Mouse (Mus musculus) megakaryocyte, adult 5-6 weeks (primary cell): ENCODE measurements at regions not wholly inside any gene's neighbourhood (a gene's known extent, or its start where the extent isn't known, plus 50 kb on each side); places are given as distances from the start of the nearest gene placed in this dataset.
A peak's percentile ranks its signal among the peaks of the same experiment; 100 is the strongest.

Experiments used
- ATAC-seq: 2 replicates; pipeline ENCODE4 v1.8.0; 2016; ENCODE audit warnings: mild to moderate bottlenecking, inconsistent platforms; ENCODE audit not compliant: poor library complexity, severe bottlenecking

GRCm38 (mm10) chr13:99099226-99099625 lies 85.4 kb upstream of the Zfp366 start:
- no peak for ATAC-seq

GRCm38 (mm10) chr13:99097606-99098545 lies 86.7 kb upstream of the Zfp366 start:
- no peak for ATAC-seq

- no peak for ATAC-seq
Measured at GRCm38 (mm10) chr13:99096837-99097236, 87.8 kb upstream of the Zfp366 start.

- ATAC-seq: no peak
Measured at GRCm38 (mm10) chr13:99095006-99095405, 89.6 kb upstream of the Zfp366 start.

- ATAC-seq: no peak
Measured at GRCm38 (mm10) chr13:99094221-99094620, 90.4 kb upstream of the Zfp366 start.

- peak; percentile 100 for ATAC-seq
Measured at GRCm38 (mm10) chr13:99093269-99093668, 91.4 kb upstream of the Zfp366 start.

GRCm38 (mm10) chr13:99092279-99092930 lies 92.2 kb upstream of the Zfp366 start:
- no peak for ATAC-seq

GRCm38 (mm10) chr13:99091562-99092278 lies 92.9 kb upstream of the Zfp366 start:
- ATAC-seq: no peak

GRCm38 (mm10) chr13:99090361-99090760 lies 94.3 kb upstream of the Zfp366 start:
- no peak for ATAC-seq

- ATAC-seq: no peak
Measured at GRCm38 (mm10) chr13:99088285-99088684, 96.3 kb upstream of the Zfp366 start.

- ATAC-seq: no peak
Measured at GRCm38 (mm10) chr13:99079331-99079761, 95.0 kb upstream of the 1700024P04Rik start.

- ATAC-seq: no peak
Measured at GRCm38 (mm10) chr13:99078643-99079042, 94.3 kb upstream of the 1700024P04Rik start.

GRCm38 (mm10) chr13:99077039-99077749 lies 92.8 kb upstream of the 1700024P04Rik start:
- ATAC-seq: no peak

GRCm38 (mm10) chr13:99075467-99075866 lies 91.1 kb upstream of the 1700024P04Rik start:
- peak; percentile 97 for ATAC-seq

- ATAC-seq: no peak
Measured at GRCm38 (mm10) chr13:99071821-99072414, 87.6 kb upstream of the 1700024P04Rik start.

- ATAC-seq: no peak
Measured at GRCm38 (mm10) chr13:99071413-99071812, 87.0 kb upstream of the 1700024P04Rik start.

- no peak for ATAC-seq
Measured at GRCm38 (mm10) chr13:99069767-99070166, 85.4 kb upstream of the 1700024P04Rik start.

- no peak for ATAC-seq
Measured at GRCm38 (mm10) chr13:99067504-99067903, 83.1 kb upstream of the 1700024P04Rik start.

- ATAC-seq: no peak
Measured at GRCm38 (mm10) chr13:99063431-99063830, 79.1 kb upstream of the 1700024P04Rik start.

- no peak for ATAC-seq
Measured at GRCm38 (mm10) chr13:99062936-99063335, 78.6 kb upstream of the 1700024P04Rik start.
